Mouse (Mus musculus) effector memory CD4-positive, alpha-beta T cell, adult 5 months (primary cell): ENCODE measurements around the gene Nlrp4b. TPM values are rescaled to one million over a fixed set of nuclear protein-coding genes. Genes with fewer than 3 reads are reported as not detected.

Source experiments
- polyA plus RNA-seq: library from polyadenylated mRNA; unstranded; fragments of 100-300 nt; shearing (Covaris generic); gene quantifications from one replicate; pipeline ENCODE4 v1.2.1, GENCODE M21; 2017

Nlrp4b gene
- polyA plus RNA-seq = not detected

DNA sequence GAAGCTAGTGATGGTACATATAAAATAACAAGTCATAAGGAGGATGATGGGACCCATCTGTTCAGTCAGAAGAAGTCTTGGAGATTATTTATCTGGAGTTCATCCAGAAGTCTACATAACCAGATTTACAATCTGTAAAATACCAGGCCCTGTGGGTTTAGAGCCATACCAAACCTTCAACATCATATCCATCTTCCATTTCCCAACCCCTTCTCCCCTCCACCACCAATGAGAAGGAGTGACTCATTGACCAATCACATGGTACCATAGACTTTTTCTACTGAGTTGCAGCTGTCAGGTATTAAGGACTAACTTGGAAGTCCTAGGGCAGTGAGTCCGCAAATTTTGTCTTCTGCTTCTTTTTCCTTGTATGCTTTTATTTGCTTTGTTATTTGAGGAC, at the start of gene Nlrp4b:
TSS of gene Nlrp4b (plus strand) at position 301 of the 400 bp plus-strand sequence.

DNA sequence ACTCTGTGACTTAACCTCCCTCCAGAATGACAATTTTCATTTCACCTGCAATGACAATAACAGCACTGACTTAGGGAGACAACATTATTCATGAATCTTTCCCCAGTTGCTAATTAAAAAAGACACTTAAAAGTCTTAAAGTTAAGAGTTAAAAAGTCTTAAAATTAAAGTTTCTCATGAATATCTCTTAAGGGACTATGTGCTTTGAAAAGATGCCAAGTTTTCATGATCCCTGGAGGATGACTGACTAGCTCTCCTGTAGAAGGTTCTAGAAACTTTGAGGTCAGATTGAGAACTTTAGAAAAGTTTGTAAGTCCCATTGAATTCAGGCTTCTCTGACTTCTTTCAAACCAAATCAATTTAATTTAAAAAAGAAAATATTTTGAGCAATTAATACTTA, 66.7 kb downstream of the Nlrp4b start, which contains the start of gene Vmn1r71:
TSS of gene Vmn1r71 (minus strand) at position 101 of the 400 bp plus-strand sequence.

Other genes with a start within 250 kb of the Nlrp4b start
- not detected for gene Vmn1r67, start 244.5 kb upstream of the Nlrp4b start, polyA plus RNA-seq
- 1.2 TPM for gene Zik1, start 192.4 kb upstream of the Nlrp4b start, polyA plus RNA-seq
- 0.14 TPM for gene Vmn1r68, start 129.3 kb upstream of the Nlrp4b start, polyA plus RNA-seq
- not detected for gene Vmn1r69, start 74.1 kb upstream of the Nlrp4b start, polyA plus RNA-seq
- gene Vmn1r70, start 56.3 kb upstream of the Nlrp4b start, polyA plus RNA-seq = 0.07 TPM
- not detected for gene Vmn1r71, start 66.6 kb downstream of the Nlrp4b start, polyA plus RNA-seq
- gene Zscan4b, start 217.3 kb downstream of the Nlrp4b start, polyA plus RNA-seq = not detected